Mouse (Mus musculus) testis, adult 2 months (tissue): ENCODE data around the gene Git2.

ENCODE experiments used
- CTCF ChIP-seq: fragments of 200-500 bp; IDR thresholded peaks from 2 replicates; pipeline ENCODE4 v1.5.1; 2012; ENCODE audit warnings: low read depth, mild to moderate bottlenecking, inconsistent platforms, low read length, moderate library complexity; ENCODE audit not compliant: control insufficient read depth, insufficient read depth, insufficient replicate concordance
- POLR2A ChIP-seq: fragments of 200-500 bp; IDR thresholded peaks from 2 replicates; pipeline ENCODE4 v1.6.1; 2012; ENCODE audit warnings: low read depth, mild to moderate bottlenecking, inconsistent platforms, low read length, moderate library complexity; ENCODE audit not compliant: control insufficient read depth

GRCm38 (mm10) chr5:114719003-114719927, 56.1 kb downstream of the Git2 start:
- TF ChIP-seq CTCF (no peak), POLR2A (no peak)
